Mouse (Mus musculus) E14TG2a.4 (cell line): ENCODE data around the gene Rrnad1.

Experiments used
- CTCF ChIP-seq: conservative IDR thresholded peaks from 2 replicates; pipeline ENCODE4 v1.5.1; 2014; ENCODE audit warnings: low read length
- POU5F1 ChIP-seq: IDR thresholded peaks from 2 replicates; pipeline ENCODE4 v1.6.1; 2014; ENCODE audit warnings: low read length, borderline replicate concordance

DNA sequence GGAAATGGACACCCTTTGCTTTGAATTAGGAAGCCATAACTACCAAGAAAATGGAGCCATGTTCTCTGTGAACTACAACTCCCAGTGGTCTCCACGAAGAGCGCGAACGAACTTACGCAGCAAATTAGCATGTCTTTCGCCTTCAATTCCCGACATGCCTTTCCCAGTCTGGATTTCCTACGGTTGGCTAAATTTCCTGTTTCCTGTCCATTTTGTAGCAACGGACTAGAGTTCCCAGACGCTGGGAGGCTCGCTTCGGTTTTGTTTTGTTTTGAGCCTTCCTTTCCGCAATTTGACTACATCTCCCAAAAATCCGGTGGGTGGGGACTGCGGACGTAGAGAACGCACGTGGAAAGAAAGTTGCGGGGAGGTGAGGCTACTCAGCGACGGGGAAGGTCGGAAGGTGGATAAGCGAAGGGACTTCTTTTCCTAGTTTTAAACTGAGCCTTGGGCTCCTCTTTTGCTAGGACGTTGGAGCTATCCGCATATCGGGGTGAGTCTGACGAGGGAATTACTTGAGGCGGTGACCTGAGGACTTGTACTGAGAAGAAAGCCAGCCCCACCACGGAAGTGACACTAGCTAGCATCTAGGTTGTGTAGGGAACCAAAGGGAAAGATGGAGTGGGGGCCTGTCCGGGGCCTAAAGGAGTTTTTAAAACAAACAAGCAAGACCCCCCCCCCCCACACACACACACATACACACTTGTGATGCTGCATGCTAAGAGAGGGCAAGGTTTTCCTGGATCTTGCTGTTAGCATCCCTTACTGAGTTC is 11.0 kb downstream of the Rrnad1 start, which contains the start of gene Mrpl24:
- TF ChIP-seq CTCF (no peak), POU5F1 (no peak)
